Mouse (Mus musculus) layer of hippocampus, adult 8-10 months (tissue): ENCODE results near the gene Pask. TPM values are rescaled to one million over a fixed set of nuclear protein-coding genes. Genes with fewer than 3 reads are reported as not detected.

Experiments used
- DNase-seq, 2 experiments: peaks; one replicate each; pipeline ENCODE4 v3.0.0; 2022; ENCODE audit warnings: low spot score in 2 of 2
- microRNA-seq, 2 experiments: library from miRNA; unstranded; fragments of <30 nt; microRNA quantifications; one replicate each; pipeline ENCODE4 v1.2.0; 2022
- total RNA-seq, 4 experiments: library from RNA; stranded (reverse); gene quantifications; 2 replicates each; pipeline ENCODE4 v1.2.4; 2022

Pask gene
- total RNA-seq, 4 experiments from 2014 or later, result 3.7 to 9.8 (median 4.4) TPM

DNA sequence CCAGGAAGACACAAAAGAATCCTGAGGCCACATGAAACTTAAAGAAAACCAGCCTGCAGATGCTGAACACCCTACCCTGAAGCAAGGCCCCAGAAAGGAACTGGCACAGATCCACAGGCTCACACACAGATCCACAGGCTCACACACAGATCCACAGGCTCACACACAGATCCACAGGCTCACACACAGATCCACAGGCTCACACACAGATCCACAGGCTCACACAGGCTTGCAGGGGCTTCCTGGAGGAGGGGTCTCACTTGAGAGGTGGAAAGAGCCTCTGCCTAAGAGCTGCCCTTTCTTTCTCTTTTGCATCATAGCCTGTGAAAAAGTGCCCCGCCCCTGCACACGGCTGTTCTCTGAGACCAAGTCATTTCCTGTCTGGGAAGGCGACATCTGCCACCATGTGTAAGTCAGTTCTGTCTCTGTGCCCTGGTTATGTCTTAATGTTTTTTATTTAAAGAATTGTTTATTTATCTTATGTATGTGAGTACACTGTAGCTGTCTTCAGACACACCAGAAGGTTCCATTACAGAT lies 53.5 kb downstream of the Pask start:
- no peak for DNase-seq

DNA sequence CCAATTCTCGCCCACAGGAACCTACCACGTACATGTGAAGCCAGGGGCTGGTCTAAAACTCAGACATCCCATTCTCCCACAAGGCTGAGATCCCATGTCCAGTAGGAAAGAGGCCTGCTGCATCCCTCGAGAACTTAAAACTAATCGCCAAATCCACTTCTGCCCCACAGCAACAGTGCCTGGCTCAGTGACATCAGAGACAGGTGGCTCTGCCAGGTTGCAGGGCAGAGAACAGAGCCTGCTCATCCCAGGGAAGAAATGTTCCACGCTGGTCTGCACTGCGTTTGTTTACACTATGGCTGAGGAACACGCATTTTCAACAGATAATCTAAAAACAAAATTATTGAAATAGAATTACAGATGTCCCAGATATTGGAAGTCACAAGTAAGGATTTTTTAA lies 66.2 kb downstream of the Pask start:
- DNase-seq, result no peak

DNA sequence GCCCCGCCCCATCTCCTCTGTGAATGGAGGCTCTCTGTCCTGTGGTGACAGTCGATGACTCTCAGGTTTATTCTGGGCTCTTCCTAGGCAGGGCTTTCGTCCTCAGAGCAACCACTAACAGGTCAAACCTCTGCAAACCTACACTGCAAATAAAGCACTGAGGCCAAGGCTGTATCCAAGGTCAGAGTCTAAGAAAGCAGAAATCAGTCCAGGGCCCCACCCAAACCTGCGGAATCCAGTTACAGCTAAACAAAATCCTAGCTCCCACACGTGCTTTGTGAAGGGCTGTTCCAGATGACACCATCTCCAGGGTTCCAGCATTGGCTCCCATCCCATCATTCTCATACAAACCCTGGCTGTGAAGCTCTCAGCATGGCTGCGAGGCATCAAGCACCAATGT lies 67.7 kb downstream of the Pask start:
- no peak for DNase-seq

DNA sequence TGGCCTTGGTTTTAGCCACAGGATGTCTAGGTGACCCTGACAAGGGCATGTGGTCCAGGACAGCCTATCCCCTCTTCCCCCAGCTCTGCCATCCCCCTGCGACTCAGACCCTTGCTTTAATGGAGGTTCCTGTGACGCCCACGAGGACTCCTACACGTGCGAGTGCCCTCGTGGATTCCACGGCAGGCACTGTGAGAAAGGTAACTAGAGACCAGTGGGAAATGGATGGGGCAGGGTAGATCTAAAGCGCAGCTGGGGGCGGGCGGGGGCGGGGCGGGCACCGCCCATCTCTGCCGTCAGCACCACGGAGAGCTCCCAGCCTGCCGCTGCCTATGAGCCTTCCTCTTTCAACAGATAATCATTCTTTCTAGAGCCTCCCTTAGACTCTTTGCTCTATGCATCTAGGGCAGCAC lies 70.9 kb downstream of the Pask start:
- DNase-seq, result no peak

DNA sequence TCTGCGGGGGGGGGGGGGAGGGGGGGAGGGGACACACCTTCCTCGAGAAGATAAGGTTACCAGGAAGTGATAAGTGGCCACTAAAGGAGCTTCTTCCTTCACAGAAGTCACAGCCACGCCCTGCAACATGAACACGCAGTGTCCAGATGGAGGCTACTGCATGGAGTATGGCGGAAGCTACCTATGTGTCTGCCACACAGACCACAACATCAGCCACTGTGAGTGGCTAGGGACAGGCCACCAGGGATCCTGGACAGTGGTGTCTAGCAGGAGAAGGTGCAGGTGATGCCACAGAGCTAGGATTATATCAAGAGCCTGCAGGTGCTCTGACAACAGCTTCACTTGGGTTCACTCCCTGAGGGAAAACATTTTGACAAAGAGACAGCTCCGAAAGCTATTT lies 71.5 kb downstream of the Pask start:
- no peak for DNase-seq

DNA sequence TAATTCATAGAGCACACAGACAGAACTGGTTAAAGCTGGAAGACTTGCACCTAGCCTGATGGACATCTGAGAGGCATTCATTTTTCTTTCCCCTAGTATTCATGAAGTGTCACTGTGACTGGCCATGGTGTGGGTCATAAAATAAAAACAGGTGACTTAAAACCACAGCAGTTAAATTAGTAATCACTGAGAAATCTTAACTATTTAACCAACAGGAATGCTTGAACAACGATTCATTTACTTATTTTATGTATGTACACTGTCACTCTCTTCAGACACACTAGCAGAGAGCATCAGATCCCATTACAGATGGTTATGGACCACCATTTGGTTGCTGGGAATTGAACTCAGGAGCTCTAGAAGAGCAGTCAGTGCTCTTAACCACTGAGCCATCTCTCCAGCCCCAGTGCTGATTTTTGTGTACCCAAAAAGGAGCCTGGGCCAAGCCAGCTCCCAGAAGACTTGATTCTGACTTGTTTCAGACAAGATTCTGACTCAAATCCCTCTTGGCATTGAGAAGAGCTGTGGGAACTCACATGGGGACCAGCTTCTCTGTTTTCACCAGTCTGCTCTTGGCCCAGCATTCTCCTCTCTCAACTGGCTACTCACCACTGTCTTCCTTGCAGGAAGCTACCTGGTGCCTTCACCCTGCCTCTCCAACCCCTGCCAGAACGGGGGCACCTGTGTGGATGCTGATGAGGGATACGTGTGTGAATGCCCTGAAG lies 72.6 kb downstream of the Pask start:
- no peak for DNase-seq

DNA sequence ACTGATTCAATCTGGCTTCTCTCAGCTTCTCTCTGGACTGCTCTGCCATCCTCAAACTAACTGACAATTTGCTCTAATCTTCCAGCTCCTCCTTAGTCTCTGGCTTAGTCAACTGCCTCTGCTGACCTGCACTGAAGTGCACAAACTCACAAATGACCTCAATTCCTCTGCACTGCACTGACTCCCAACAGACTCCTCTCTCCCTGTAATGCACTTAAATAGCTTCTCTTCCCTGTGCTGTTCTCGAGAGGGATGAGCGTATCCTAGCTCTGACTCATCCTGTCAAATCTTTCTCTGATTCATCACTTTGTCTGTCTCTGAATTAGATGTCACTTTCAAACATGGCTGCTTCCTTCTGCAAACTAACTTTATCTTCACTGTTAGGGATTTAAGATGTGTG lies 75.0 kb downstream of the Pask start:
- no peak for DNase-seq

DNA sequence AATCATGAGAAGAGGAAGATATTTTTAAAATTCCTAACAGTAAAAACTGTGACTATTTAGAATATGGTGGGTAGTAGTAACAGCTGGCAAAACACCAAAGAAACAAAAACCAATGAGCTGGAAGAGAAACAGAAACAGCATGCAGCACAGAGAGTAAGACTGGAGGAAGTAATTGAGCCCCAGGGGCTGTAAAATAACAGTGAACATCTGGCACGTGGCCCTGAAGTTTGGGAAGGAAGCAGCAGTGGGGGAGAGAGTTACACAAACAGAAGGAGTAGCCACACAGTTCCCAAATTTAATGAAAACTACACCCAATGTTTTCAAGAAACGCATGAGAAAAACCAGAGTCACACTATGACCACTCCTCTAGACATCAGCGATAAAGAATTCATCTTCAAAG lies 76.1 kb downstream of the Pask start:
- no peak for DNase-seq

Small RNA genes lying within 50 kb of the gene (microRNA-seq; reads per million reads assigned to microRNA genes)
- gene Mir6345 (0 reads per million in 2 experiments), gene Mir6901 (0 reads per million in 2 experiments), gene Mir6902 (0 reads per million in 2 experiments)

Other genes starting within 250 kb of the Pask start
- 100 to 1,000 TPM; 681 to 718 (median 697) TPM for gene Kif1a, start 241.5 kb downstream of the Pask start, total RNA-seq
- not detected for gene Agxt, start 208.2 kb downstream of the Pask start, total RNA-seq
- gene 2310007B03Rik, start 182.5 kb downstream of the Pask start, total RNA-seq, result not detected
- under 1 TPM; 0.27 to 0.72 (median 0.37) TPM for gene Crocc2, start 174.8 kb downstream of the Pask start, total RNA-seq
- gene Sned1, start 107.6 kb downstream of the Pask start, total RNA-seq, result 10 to 100 TPM in 3 of 4 experiments, 1 to 10 TPM in 1; 9.9 to 13.5 (median 12.4) TPM
- 10 to 100 TPM; 20.7 to 25.8 (median 22.0) TPM for gene Mterf4, start 37.6 kb downstream of the Pask start, total RNA-seq
- gene Ppp1r7, start 628 bp downstream of the Pask start, total RNA-seq, result 10 to 100 TPM; 75.5 to 85.2 (median 78.7) TPM
- under 1 TPM in 2 of 4 experiments, not detected in 2; 0.76 to 0.80 TPM for gene Ano7, start 30.4 kb upstream of the Pask start, total RNA-seq
- 100 to 1,000 TPM; 144 to 186 (median 160) TPM for gene Hdlbp, start 135.3 kb upstream of the Pask start, total RNA-seq
- gene Farp2, start 168.6 kb upstream of the Pask start, total RNA-seq, result 10 to 100 TPM; 12.2 to 14.6 (median 13.8) TPM